Mouse (Mus musculus) intestine, embryonic 16.5 days (tissue): ENCODE data around the gene Klb. TPM values are rescaled to one million over a fixed set of nuclear protein-coding genes. Genes with fewer than 3 reads are reported as not detected.
A peak's percentile ranks its signal among the peaks of the same experiment; 100 is the strongest.

ENCODE experiments used
- ATAC-seq: fragments of 200-750 bp; cut with Nextera tagmentation; 2 replicates; pipeline ENCODE4 v1.8.0; 2017; ENCODE audit warnings: moderate TSS enrichment, moderate library complexity
- H3K27ac ChIP-seq: fragments of 300-500 bp; sonication (generic); 2 replicates; pipeline ENCODE4 v1.5.1; 2014; ENCODE audit warnings: mild to moderate bottlenecking, low read length
- H3K27me3 ChIP-seq: fragments of 300-500 bp; sonication (generic); replicated peaks from 2 replicates; pipeline ENCODE4 v1.6.1; 2014; ENCODE audit warnings: low read length, control low read depth, mixed read lengths; ENCODE audit not compliant: control insufficient read depth, insufficient read depth
- H3K36me3 ChIP-seq: fragments of 300-500 bp; sonication (generic); 2 replicates; pipeline ENCODE4 v1.6.1; 2014; ENCODE audit warnings: low read length, control low read depth; ENCODE audit not compliant: control insufficient read depth, insufficient read depth
- H3K4me1 ChIP-seq: fragments of 300-500 bp; sonication (generic); 2 replicates; pipeline ENCODE4 v1.6.1; 2014; ENCODE audit warnings: low read length, control low read depth, mixed read lengths; ENCODE audit not compliant: control insufficient read depth, insufficient read depth
- H3K4me2 ChIP-seq: fragments of 300-500 bp; sonication (generic); 2 replicates; pipeline ENCODE4 v1.6.1; 2014; ENCODE audit warnings: low read depth, low read length, control low read depth
- H3K4me3 ChIP-seq: fragments of 300-500 bp; sonication (generic); 2 replicates; pipeline ENCODE4 v1.5.1; 2014; ENCODE audit warnings: mild to moderate bottlenecking, low read length
- H3K9ac ChIP-seq: fragments of 300-500 bp; sonication (generic); 2 replicates; pipeline ENCODE4 v1.6.1; 2014; ENCODE audit warnings: low read depth, low read length
- H3K9me3 ChIP-seq: fragments of 300-500 bp; sonication (generic); 2 replicates; pipeline ENCODE4 v1.6.1; 2016; ENCODE audit warnings: low read length, control low read depth; ENCODE audit not compliant: control insufficient read depth
- WGBS: fragments of 180-500 bp; shearing (Covaris S2); extraction: QIAGEN DNeasy Blood & Tissue Kit; methylation state at CpG from one replicate; pipeline ENCODE4 v1.1.7; 2014; 5-methylcytosine and 5-hydroxymethylcytosine counted together
- polyA plus RNA-seq: library from polyadenylated mRNA; unstranded; fragments of >200 nt; fragmentation: Nextera tagmentation; extraction: Ambion mirVana; gene quantifications from 2 replicates; pipeline ENCODE4 v1.2.1, GENCODE M21; 2015

Klb gene
- polyA plus RNA-seq, 1 experiment from 2014 or later, result 2.9 TPM

DNA sequence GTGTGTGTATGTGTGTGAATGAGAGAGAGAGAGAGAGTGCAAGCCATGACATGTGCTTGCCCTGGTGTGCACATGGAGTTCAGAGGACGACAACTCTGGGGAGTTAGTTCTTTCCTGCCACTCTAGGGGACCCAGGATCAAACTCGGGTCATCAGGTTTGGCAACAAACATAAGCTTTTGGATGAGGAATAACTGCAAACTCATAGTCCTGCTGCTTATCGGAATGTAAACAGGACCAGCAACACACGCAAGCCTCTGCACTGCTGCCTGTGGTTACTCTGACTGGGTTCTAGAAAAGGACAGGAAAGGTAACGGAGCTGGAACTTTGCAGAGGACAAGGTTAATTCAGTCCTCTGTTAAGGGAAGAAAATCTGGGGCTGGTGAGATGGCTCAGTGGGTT lies 77.1 kb downstream of the Klb start:
- no peak for ATAC-seq
- WGBS, result 76% methylated on average over 5 of the region's 5 CpGs
- no peak overlapping the region for H3K9ac ChIP-seq
- no peaks in the 10 kb centered on the region for H3K9me3 ChIP-seq
- H3K36me3 ChIP-seq, result no peaks in the 10 kb centered on the region
- no peak overlapping the region for H3K27ac ChIP-seq
- no peak overlapping the region for H3K4me2 ChIP-seq
- H3K4me1 ChIP-seq, result peaks cover 12% of the 10 kb centered on the region; the same call in 1 of the 2 replicates
- no peak overlapping the region for H3K4me3 ChIP-seq
- no peaks in the 10 kb centered on the region for H3K27me3 ChIP-seq

DNA sequence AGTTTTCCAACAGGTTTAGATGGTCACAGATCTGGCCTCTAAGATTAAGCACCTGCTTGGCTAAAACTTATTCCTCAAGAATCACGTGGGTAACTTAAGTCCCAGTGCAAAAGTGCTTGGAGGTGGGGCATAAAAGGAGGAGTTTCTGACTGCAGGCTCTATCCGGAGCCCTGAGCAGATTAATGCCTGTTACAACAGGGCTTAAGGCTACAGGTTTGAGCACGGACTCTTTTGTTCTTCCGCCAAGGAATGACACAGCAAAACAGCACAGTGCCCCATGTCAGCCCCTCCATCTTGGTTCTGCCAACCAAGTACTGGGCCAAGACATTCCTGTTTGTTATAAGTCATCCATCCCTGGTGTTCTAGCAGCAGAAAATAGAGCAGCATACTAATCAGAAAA lies 80.2 kb downstream of the Klb start:
- Histone ChIP-seq H3K4me1 (peaks cover 13% of the 10 kb centered on the region; the same call in 1 of the 2 replicates), H3K9me3 (no peaks in the 10 kb centered on the region), H3K27me3 (no peaks in the 10 kb centered on the region), H3K9ac (no peak overlapping the region), H3K4me2 (0 out of 2 replicates have a peak overlapping the region, but pooled peaks have one; percentile 16), H3K36me3 (no peaks in the 10 kb centered on the region), H3K4me3 (no peak overlapping the region), H3K27ac (peak overlapping the region; percentile 65)
- ATAC-seq, result peak; percentile 12; the same call in 1 of the 2 replicates
- 46% methylated on average over 4 of the region's 4 CpGs for WGBS

DNA sequence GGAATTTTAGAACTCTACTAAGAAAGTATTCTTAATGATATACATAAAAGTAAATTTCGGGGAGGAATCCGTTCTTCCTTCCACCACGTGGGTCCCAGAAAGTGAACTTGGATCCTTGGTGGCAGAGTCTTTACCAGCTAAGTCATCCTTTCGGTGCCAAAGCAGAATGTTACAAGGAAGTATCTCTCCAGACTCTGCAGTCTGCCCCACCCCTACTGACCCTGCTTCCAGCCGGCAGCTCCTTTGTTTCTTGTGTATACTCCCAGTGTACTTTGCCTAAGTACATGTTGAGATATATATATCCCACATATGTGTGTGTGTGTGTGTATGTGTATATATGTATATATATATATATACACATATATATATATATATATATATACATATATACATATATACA lies 81.3 kb downstream of the Klb start:
- H3K9ac ChIP-seq, result no peak overlapping the region
- no peaks in the 10 kb centered on the region for H3K36me3 ChIP-seq
- peak; percentile 27 for ATAC-seq
- H3K27ac ChIP-seq, result no peak overlapping the region
- H3K9me3 ChIP-seq, result no peaks in the 10 kb centered on the region
- no peaks in the 10 kb centered on the region for H3K27me3 ChIP-seq
- peaks cover 17% of the 10 kb centered on the region for H3K4me1 ChIP-seq
- no peak overlapping the region for H3K4me3 ChIP-seq
- WGBS, result 75% methylated on average over 5 of the region's 5 CpGs
- H3K4me2 ChIP-seq, result no peak overlapping the region

Other genes with a start within 250 kb of the Klb start
- 4.0 and 8.3 TPM in 2 replicates for gene Klhl5, start 240.8 kb upstream of the Klb start, polyA plus RNA-seq
- 4.3 and 4.5 TPM in 2 replicates for gene Wdr19, start 148.6 kb upstream of the Klb start, polyA plus RNA-seq
- 50.7 and 63.4 TPM in 2 replicates for gene Rfc1, start 12.6 kb upstream of the Klb start, polyA plus RNA-seq
- 937 and 1,015 TPM in 2 replicates for gene Rpl9, start 43.1 kb downstream of the Klb start, polyA plus RNA-seq
- gene Lias, start 43.2 kb downstream of the Klb start, polyA plus RNA-seq, result 49.2 and 56.4 TPM in 2 replicates
- 266 and 271 TPM in 2 replicates for gene Ugdh, start 87.6 kb downstream of the Klb start, polyA plus RNA-seq
- not detected in 2 replicates for gene Gm43552, start 144.5 kb downstream of the Klb start, polyA plus RNA-seq
- 153 and 159 TPM in 2 replicates for gene Smim14, start 188.9 kb downstream of the Klb start, polyA plus RNA-seq
- 125 and 129 TPM in 2 replicates for gene Ube2k, start 188.9 kb downstream of the Klb start, polyA plus RNA-seq